Mouse (Mus musculus): ENCODE results near the gene Spa17. TPM values are rescaled to one million over a fixed set of nuclear protein-coding genes. Genes with fewer than 3 reads are reported as not detected.
A peak's percentile ranks its signal among the peaks of the same experiment; 100 is the strongest.

Gene Spa17
- polyA plus RNA-seq, 1 experiment from 2014 or later, result 10.2 TPM

- peaks cover 4% of the 10 kb centered on the region; the same call in 1 of the 2 replicates for H3K27me3 ChIP-seq
- no peak overlapping the region for H3K4me2 ChIP-seq
- H3K4me1 ChIP-seq, result peaks cover 7% of the 10 kb centered on the region; the same call in 1 of the 2 replicates
- 66% methylated on average over 5 of the region's 5 CpGs for WGBS
- H3K9ac ChIP-seq, result no peak overlapping the region
- no peak overlapping the region for H3K4me3 ChIP-seq
- H3K27ac ChIP-seq, result no peak overlapping the region
- no peak for ATAC-seq (ENCODE audit: insufficient number of reproducible peaks, insufficient read depth, low FRiP score, low TSS enrichment, low read depth)
- no peaks in the 10 kb centered on the region for H3K9me3 ChIP-seq
- no peaks in the 10 kb centered on the region for H3K36me3 ChIP-seq
Observed at GRCm38 (mm10) chr9:37615220-37615619, 1.7 kb upstream of the Spa17 start.

DNA sequence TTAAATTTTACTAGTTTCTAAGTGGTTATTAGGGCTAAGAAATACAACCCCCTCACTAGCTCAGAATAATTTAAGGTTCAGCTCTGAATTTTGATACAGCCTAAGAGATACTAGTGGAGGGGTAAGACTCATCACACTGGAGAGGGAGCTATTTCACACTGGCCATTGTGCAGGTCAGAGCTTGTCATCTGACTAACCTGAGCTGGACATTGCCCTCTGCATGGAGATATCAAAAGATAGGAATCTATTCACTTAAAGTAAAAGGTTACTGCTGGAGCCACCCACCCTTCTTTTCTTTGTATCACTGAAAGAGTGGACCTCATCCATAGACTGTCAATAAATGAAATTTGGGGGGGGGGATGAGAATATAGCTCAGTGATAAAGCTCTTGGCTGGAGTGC, 794 bp upstream of the Spa17 start:
- Histone ChIP-seq H3K4me2 (peak overlapping the region; percentile 71), H3K36me3 (no peaks in the 10 kb centered on the region), H3K9me3 (no peaks in the 10 kb centered on the region), H3K27ac (no peak overlapping the region), H3K4me1 (peaks cover 7% of the 10 kb centered on the region; the same call in 1 of the 2 replicates), H3K9ac (no peak overlapping the region), H3K27me3 (peaks cover 4% of the 10 kb centered on the region; the same call in 1 of the 2 replicates), H3K4me3 (peak overlapping the region; percentile 71)
- ATAC-seq (ENCODE audit: insufficient number of reproducible peaks, insufficient read depth, low FRiP score, low TSS enrichment, low read depth), result peak; percentile 32; the same call in 1 of the 2 replicates

DNA sequence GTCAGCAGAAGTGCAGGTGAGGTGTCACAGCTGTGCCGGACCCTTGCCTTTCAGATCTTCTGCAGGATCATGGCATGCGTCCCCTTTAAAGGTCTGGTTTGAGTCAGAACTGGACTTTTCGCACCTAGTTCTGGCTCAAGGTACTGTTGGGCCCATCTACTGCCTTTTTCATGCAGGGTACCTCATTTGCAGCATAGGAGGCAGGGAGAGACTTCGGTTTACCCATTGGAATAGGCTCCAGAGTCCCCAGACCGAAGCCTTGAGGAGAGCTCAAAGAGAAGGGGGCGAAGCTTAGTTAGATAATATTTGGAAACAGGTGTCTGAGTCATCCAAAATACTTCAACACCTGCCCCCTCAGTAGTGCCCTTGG, 374 bp upstream of the Spa17 start:
- Histone ChIP-seq H3K9ac (peak overlapping the region; percentile 80), H3K27me3 (peaks cover 4% of the 10 kb centered on the region; the same call in 1 of the 2 replicates), H3K27ac (peak overlapping the region; percentile 44; the same call in 1 of the 2 replicates), H3K4me2 (peak overlapping the region; percentile 71), H3K9me3 (no peaks in the 10 kb centered on the region), H3K36me3 (no peaks in the 10 kb centered on the region), H3K4me1 (peaks cover 7% of the 10 kb centered on the region; the same call in 1 of the 2 replicates), H3K4me3 (peak overlapping the region; percentile 71)
- 21% methylated on average over 6 of the region's 6 CpGs for WGBS
- ATAC-seq (ENCODE audit: insufficient number of reproducible peaks, insufficient read depth, low FRiP score, low TSS enrichment, low read depth), result peak; percentile 22

- Histone ChIP-seq H3K4me3 (no peak overlapping the region), H3K36me3 (no peaks in the 10 kb centered on the region), H3K4me2 (no peak overlapping the region), H3K27me3 (no peaks in the 10 kb centered on the region), H3K27ac (no peak overlapping the region), H3K9me3 (no peaks in the 10 kb centered on the region), H3K9ac (no peak overlapping the region), H3K4me1 (peaks cover 7% of the 10 kb centered on the region; the same call in 1 of the 2 replicates)
- no peak for ATAC-seq (ENCODE audit: insufficient number of reproducible peaks, insufficient read depth, low FRiP score, low TSS enrichment, low read depth)
- WGBS, result 67% methylated on average over 4 of the region's 4 CpGs
Observed at GRCm38 (mm10) chr9:37609558-37609957, 4.0 kb downstream of the Spa17 start.

DNA sequence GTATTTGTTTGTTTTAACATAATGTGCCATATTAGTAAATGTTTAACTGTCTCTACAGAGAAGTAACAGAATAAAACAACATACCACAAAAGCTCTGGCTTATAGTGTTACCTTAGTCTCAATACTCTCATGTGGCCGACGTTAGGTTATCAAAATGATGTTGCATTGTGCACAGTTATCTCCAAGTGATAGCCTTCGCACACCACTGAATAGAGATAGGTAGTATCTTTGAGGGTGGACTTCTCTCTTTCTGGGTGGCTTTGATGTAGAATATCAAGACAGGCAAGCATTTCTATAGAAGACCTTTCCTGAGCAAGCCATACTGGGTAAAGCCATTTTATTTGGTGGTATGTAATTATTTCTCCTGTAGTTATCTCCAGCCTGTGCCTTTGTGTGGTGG, 8.4 kb downstream of the Spa17 start:
- WGBS, result 92% methylated on average over 3 of the region's 3 CpGs
- no peak for ATAC-seq (ENCODE audit: insufficient number of reproducible peaks, insufficient read depth, low FRiP score, low TSS enrichment, low read depth)
- no peaks in the 10 kb centered on the region for H3K4me1 ChIP-seq

GRCm38 (mm10) chr9:37600538-37601205, 12.8 kb downstream of the Spa17 start:
- H3K36me3 ChIP-seq, result no peaks in the 10 kb centered on the region
- no peak overlapping the region for H3K9ac ChIP-seq
- H3K27me3 ChIP-seq, result no peaks in the 10 kb centered on the region
- H3K4me1 ChIP-seq, result no peaks in the 10 kb centered on the region
- ATAC-seq (ENCODE audit: insufficient number of reproducible peaks, insufficient read depth, low FRiP score, low TSS enrichment, low read depth), result no peak
- H3K27ac ChIP-seq, result no peak overlapping the region
- H3K4me3 ChIP-seq, result no peak overlapping the region
- no peaks in the 10 kb centered on the region for H3K9me3 ChIP-seq
- no peak overlapping the region for H3K4me2 ChIP-seq
- WGBS, result 89% methylated on average over 2 of the region's 2 CpGs

More for the DNA sequence above, 8.4 kb downstream of the Spa17 start:
- Histone ChIP-seq H3K36me3 (no peaks in the 10 kb centered on the region), H3K4me3 (no peak overlapping the region), H3K4me2 (no peak overlapping the region), H3K27ac (no peak overlapping the region), H3K27me3 (no peaks in the 10 kb centered on the region), H3K9me3 (no peaks in the 10 kb centered on the region), H3K9ac (no peak overlapping the region)

DNA sequence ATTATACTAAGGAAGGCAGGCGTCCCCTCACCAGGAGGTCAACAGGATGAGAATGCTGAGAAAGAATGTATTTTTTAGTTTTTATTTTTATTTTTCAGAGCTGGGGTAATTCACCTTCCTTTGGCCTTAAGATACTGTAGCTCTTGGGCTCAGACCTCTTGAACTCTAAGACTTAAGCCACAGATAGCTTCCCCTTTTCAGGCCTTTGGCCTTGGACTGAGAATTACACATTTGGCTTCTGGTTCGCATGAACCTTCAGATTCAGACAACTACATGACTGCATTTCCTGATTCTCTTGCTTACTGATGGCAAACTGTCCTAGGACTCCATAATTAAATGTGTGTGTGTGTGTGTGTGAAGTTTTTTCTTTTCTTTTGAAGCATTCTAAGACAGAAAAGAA, 14.9 kb downstream of the Spa17 start:
- H3K27ac ChIP-seq, result no peak overlapping the region
- H3K4me2 ChIP-seq, result no peak overlapping the region
- ATAC-seq (ENCODE audit: insufficient number of reproducible peaks, insufficient read depth, low FRiP score, low TSS enrichment, low read depth), result no peak
- no peak overlapping the region for H3K4me3 ChIP-seq
- no peaks in the 10 kb centered on the region for H3K9me3 ChIP-seq
- no peaks in the 10 kb centered on the region for H3K27me3 ChIP-seq
- H3K36me3 ChIP-seq, result no peaks in the 10 kb centered on the region
- no peak overlapping the region for H3K9ac ChIP-seq
- WGBS, result 82% methylated on average over 2 of the region's 2 CpGs
- no peaks in the 10 kb centered on the region for H3K4me1 ChIP-seq

- H3K27me3 ChIP-seq, result no peaks in the 10 kb centered on the region
- no peak overlapping the region for H3K4me3 ChIP-seq
- H3K9ac ChIP-seq, result no peak overlapping the region
- no peaks in the 10 kb centered on the region for H3K9me3 ChIP-seq
- 93% methylated on average over 1 of the region's 1 CpGs for WGBS
- no peaks in the 10 kb centered on the region for H3K4me1 ChIP-seq
- H3K27ac ChIP-seq, result no peak overlapping the region
- H3K36me3 ChIP-seq, result no peaks in the 10 kb centered on the region
- H3K4me2 ChIP-seq, result no peak overlapping the region
- no peak for ATAC-seq (ENCODE audit: insufficient number of reproducible peaks, insufficient read depth, low FRiP score, low TSS enrichment, low read depth)
Observed at GRCm38 (mm10) chr9:37595570-37595969, 18.0 kb downstream of the Spa17 start.

DNA sequence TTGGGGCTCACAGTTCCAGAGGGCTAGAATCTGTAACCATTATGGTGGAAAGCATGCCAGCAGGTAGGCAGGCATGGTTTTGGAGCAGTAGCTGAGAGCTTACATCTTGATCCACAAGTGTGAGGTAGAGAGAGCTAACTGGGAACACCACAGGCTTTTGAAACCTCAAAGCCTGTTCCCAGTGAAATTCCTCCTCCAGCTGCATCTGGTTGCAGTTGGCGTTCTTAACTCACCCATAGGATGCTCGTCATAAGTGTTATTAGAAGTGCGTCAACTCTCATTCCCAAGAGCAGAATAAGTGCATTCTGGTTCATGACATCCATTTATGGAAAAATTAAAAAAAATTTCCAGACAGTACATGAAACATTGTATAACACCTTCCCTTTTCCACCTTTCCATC, 19.8 kb downstream of the Spa17 start:
- Histone ChIP-seq H3K36me3 (no peaks in the 10 kb centered on the region), H3K4me1 (no peaks in the 10 kb centered on the region), H3K4me2 (no peak overlapping the region), H3K4me3 (no peak overlapping the region), H3K9ac (no peak overlapping the region), H3K27me3 (no peaks in the 10 kb centered on the region), H3K9me3 (no peaks in the 10 kb centered on the region), H3K27ac (no peak overlapping the region)
- 73% methylated on average over 3 of the region's 3 CpGs for WGBS
- no peak for ATAC-seq (ENCODE audit: insufficient number of reproducible peaks, insufficient read depth, low FRiP score, low TSS enrichment, low read depth)

DNA sequence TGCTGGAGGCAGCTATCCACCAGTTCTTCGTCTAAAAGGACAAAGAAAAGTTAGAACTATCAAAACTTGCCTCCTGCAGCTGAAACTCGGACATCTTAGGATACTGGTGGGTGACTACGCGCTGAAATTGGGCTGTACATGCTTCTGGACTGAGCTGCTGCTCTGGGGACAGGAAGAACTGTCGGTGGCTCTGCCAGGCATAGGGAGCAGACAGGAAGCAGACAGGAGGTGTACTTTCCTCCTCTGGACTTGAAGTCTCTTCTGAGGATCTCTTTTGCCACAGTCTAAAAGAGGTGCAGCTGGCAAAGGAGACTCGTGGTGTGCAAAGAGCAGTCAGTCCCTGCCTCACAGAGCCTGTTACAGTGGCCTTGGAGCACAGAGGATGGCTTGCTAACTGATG, 20.9 kb downstream of the Spa17 start:
- no peak overlapping the region for H3K4me3 ChIP-seq
- no peak overlapping the region for H3K4me2 ChIP-seq
- ATAC-seq (ENCODE audit: insufficient number of reproducible peaks, insufficient read depth, low FRiP score, low TSS enrichment, low read depth), result no peak
- no peak overlapping the region for H3K27ac ChIP-seq
- H3K9ac ChIP-seq, result no peak overlapping the region
- no peaks in the 10 kb centered on the region for H3K4me1 ChIP-seq
- no peaks in the 10 kb centered on the region for H3K27me3 ChIP-seq
- H3K9me3 ChIP-seq, result no peaks in the 10 kb centered on the region
- no peaks in the 10 kb centered on the region for H3K36me3 ChIP-seq
- 50% methylated on average over 6 of the region's 6 CpGs for WGBS

DNA sequence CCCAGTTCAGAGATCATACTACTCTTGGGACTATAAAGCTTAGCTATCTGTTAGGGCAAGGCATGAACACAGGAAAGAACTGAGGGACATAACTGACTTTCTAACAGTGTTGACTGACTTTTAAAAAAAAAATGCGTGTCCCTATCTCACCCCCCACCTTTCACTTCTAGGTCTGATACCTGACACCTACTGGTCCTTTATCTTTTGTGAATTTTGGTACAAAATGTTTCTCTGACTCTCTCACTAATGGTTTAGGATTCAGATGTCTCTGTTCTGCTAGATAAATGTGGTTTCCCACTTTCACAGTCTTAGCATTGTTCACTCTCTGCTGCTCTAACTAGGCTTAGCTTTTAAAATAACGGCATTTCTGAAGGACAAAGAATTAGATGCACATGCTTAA, 21.5 kb downstream of the Spa17 start:
- ATAC-seq (ENCODE audit: insufficient number of reproducible peaks, insufficient read depth, low FRiP score, low TSS enrichment, low read depth), result no peak
- Histone ChIP-seq H3K9ac (no peak overlapping the region), H3K27ac (no peak overlapping the region), H3K36me3 (no peaks in the 10 kb centered on the region), H3K4me2 (no peak overlapping the region), H3K9me3 (no peaks in the 10 kb centered on the region), H3K4me1 (no peaks in the 10 kb centered on the region), H3K4me3 (no peak overlapping the region), H3K27me3 (no peaks in the 10 kb centered on the region)
- 64% methylated on average over 2 of the region's 2 CpGs for WGBS

- 83% methylated on average over 4 of the region's 4 CpGs for WGBS
- Histone ChIP-seq H3K27ac (no peak overlapping the region), H3K4me3 (no peak overlapping the region), H3K9ac (no peak overlapping the region), H3K27me3 (no peaks in the 10 kb centered on the region), H3K9me3 (no peaks in the 10 kb centered on the region), H3K4me2 (no peak overlapping the region), H3K36me3 (no peaks in the 10 kb centered on the region), H3K4me1 (no peaks in the 10 kb centered on the region)
- no peak for ATAC-seq (ENCODE audit: insufficient number of reproducible peaks, insufficient read depth, low FRiP score, low TSS enrichment, low read depth)
Observed at GRCm38 (mm10) chr9:37590381-37590780, 23.1 kb downstream of the Spa17 start.

Measured in embryonic facial prominence, embryonic 13.5 days (tissue).